ENCODE assay signal across 10 mouse cellular contexts in the genomic region with DNA sequence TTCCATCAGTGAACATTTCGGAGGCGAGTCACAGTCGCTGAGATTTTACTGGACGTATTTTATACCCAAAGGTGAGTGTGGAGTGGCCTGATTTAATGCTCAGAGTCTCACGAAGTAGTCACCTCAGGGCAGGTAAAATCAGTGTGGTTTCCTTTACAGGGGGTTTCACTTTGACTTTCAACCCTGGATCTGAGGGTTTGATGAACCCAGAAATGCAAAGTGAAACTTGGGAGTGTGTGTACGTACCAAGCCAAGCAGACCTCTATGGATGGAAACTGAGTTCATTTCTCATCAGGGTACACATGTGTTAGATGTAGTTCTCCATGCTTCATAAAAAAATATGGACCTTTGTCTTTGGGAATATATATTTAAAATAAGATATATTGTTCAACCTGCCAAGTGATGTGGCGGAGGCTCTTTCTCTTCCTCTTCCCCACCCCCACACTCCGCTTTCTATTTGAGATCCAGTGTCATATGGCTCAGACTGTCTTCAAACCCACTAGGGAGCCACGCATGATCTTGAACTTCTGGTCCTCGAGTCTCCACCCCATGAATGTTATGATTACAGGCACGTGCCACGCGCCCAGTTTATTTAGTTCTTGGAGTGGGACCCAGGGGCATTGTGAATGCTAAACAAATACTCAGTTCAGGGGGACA.
"Had no signal": no experiment of that assay in that cellular context is flagged by ENCODE, and none has a peak within 500 bp of the region (broad histone marks: within the 10 kb centered on the region; RNA-seq: fewer than 3 reads in every experiment).

No protein-coding gene starts in this region.

- ATAC-seq: intestine, embryonic 16.5 days; midbrain, embryonic 15.5 days had no signal

- DNase-seq: kidney, adult 2 months; kidney, postnatal 25 days; layer of hippocampus, adult 9-11 months; liver, embryonic 13.5 days; lung, adult 2 months; lung, postnatal 14 days; lung, postnatal 4 days; thymus, postnatal 36 days had no signal
